Mouse (Mus musculus) G1E (cell line): ENCODE measurements at regions not wholly inside any gene's neighbourhood (a gene's known extent, or its start where the extent isn't known, plus 50 kb on each side); places are given as distances from the start of the nearest gene placed in this dataset.

Experiments used
- ATAC-seq: 2 replicates; pipeline ENCODE4 v1.8.0; 2016; ENCODE audit warnings: mild to moderate bottlenecking; ENCODE audit not compliant: insufficient number of reproducible peaks, poor library complexity, low FRiP score, severe bottlenecking; ENCODE audit errors: extremely low read depth
- DNase-seq: peaks from one replicate; pipeline ENCODE4 v3.0.0; 2012; ENCODE audit warnings: low spot score
- H3K27me3 ChIP-seq: 2 replicates; pipeline ENCODE4 v1.6.1; 2012; ENCODE audit warnings: mild to moderate bottlenecking, low read length, inconsistent platforms; ENCODE audit not compliant: insufficient read depth
- H3K36me3 ChIP-seq: replicated peaks from 2 replicates; pipeline ENCODE3; 2012; ENCODE audit warnings: mild to moderate bottlenecking, inconsistent platforms
- H3K4me1 ChIP-seq: 2 replicates; pipeline ENCODE4 v1.6.1; 2012; ENCODE audit warnings: low read depth, low read length, inconsistent platforms, mixed read lengths; ENCODE audit not compliant: insufficient read depth
- H3K4me3 ChIP-seq: 2 replicates; pipeline ENCODE4 v1.5.1; 2012; ENCODE audit warnings: low read depth, mild to moderate bottlenecking, inconsistent platforms, low read length, moderate library complexity, mixed read lengths
- H3K9me3 ChIP-seq: replicated peaks from 2 replicates; pipeline ENCODE4 v1.6.1; 2012; ENCODE audit warnings: inconsistent platforms
- CTCF ChIP-seq: IDR thresholded peaks from 2 replicates; pipeline ENCODE4 v1.5.1; 2012; ENCODE audit warnings: low read depth, low read length, inconsistent platforms, mixed read lengths
- GATA1 ChIP-seq: IDR thresholded peaks from 2 replicates; pipeline ENCODE4 v1.6.1; 2012; ENCODE audit warnings: borderline replicate concordance, low read length, inconsistent platforms, mixed read lengths
- GATA2 ChIP-seq: IDR thresholded peaks from 2 replicates; pipeline ENCODE4 v1.6.1; 2012; ENCODE audit warnings: low read depth, low read length, inconsistent platforms, borderline replicate concordance
- POLR2AphosphoS5 ChIP-seq: IDR thresholded peaks from 2 replicates; pipeline ENCODE4 v1.6.1; 2012; ENCODE audit warnings: low read depth, low read length, inconsistent platforms; ENCODE audit not compliant: insufficient replicate concordance
- TAL1 ChIP-seq: conservative IDR thresholded peaks from 2 replicates; pipeline ENCODE4 v1.6.1; 2012; ENCODE audit warnings: low read depth, low read length, inconsistent platforms, mixed read lengths

- DNase-seq (no peak), ATAC-seq (no peak)
- TF ChIP-seq TAL1 = no peak
- no peak for TF ChIP-seq CTCF
- TF ChIP-seq GATA2 = no peak
- no peak for TF ChIP-seq POLR2AphosphoS5
- no peak for TF ChIP-seq GATA1
- Histone ChIP-seq H3K27me3 (no peaks in the 10 kb centered on the region), H3K4me1 (no peaks in the 10 kb centered on the region), H3K36me3 (no peaks in the 10 kb centered on the region), H3K4me3 (no peak overlapping the region), H3K9me3 (no peaks in the 10 kb centered on the region)
Measured at GRCm38 (mm10) chr9:27691616-27692015, 99.0 kb upstream of the Opcml start.

GRCm38 (mm10) chr9:27692751-27693150 is 97.8 kb upstream of the Opcml start:
- Histone ChIP-seq H3K27me3 (no peaks in the 10 kb centered on the region), H3K4me3 (no peak overlapping the region), H3K9me3 (no peaks in the 10 kb centered on the region), H3K36me3 (no peaks in the 10 kb centered on the region), H3K4me1 (no peaks in the 10 kb centered on the region)
- DNase-seq (no peak), ATAC-seq (no peak)
- TF ChIP-seq CTCF (no peak), POLR2AphosphoS5 (no peak), TAL1 (no peak), GATA1 (no peak), GATA2 (no peak)

GRCm38 (mm10) chr9:27694805-27695593 is 95.6 kb upstream of the Opcml start:
- Histone ChIP-seq H3K4me3 (no peak overlapping the region), H3K36me3 (no peaks in the 10 kb centered on the region), H3K9me3 (no peaks in the 10 kb centered on the region), H3K27me3 (no peaks in the 10 kb centered on the region), H3K4me1 (no peaks in the 10 kb centered on the region)
- ATAC-seq (no peak), DNase-seq (no peak)
- TF ChIP-seq GATA1 (no peak), TAL1 (no peak), POLR2AphosphoS5 (no peak), GATA2 (no peak), CTCF (no peak)

GRCm38 (mm10) chr9:27701559-27701958 is 89.0 kb upstream of the Opcml start:
- no peaks in the 10 kb centered on the region for H3K36me3 ChIP-seq
- no peaks in the 10 kb centered on the region for H3K4me1 ChIP-seq
- no peaks in the 10 kb centered on the region for H3K9me3 ChIP-seq
- H3K27me3 ChIP-seq = no peaks in the 10 kb centered on the region
- no peak for DNase-seq
- H3K4me3 ChIP-seq = no peak overlapping the region
- no peak for ATAC-seq
- no peak for TF ChIP-seq GATA1
- no peak for TF ChIP-seq CTCF
- no peak for TF ChIP-seq GATA2
- TF ChIP-seq POLR2AphosphoS5 = no peak
- TF ChIP-seq TAL1 = no peak

- H3K9me3 ChIP-seq = no peaks in the 10 kb centered on the region
- no peaks in the 10 kb centered on the region for H3K4me1 ChIP-seq
- TF ChIP-seq POLR2AphosphoS5 (no peak), GATA2 (no peak), TAL1 (no peak), GATA1 (no peak), CTCF (no peak)
- no peaks in the 10 kb centered on the region for H3K36me3 ChIP-seq
- H3K4me3 ChIP-seq = no peak overlapping the region
- no peak for DNase-seq
- H3K27me3 ChIP-seq = no peaks in the 10 kb centered on the region
- no peak for ATAC-seq
Measured at GRCm38 (mm10) chr9:27702140-27702539, 88.4 kb upstream of the Opcml start.

GRCm38 (mm10) chr9:27704001-27704400 is 86.6 kb upstream of the Opcml start:
- no peaks in the 10 kb centered on the region for H3K27me3 ChIP-seq
- H3K4me3 ChIP-seq = no peak overlapping the region
- ATAC-seq (no peak), DNase-seq (no peak)
- no peak for TF ChIP-seq POLR2AphosphoS5
- no peak for TF ChIP-seq GATA2
- no peak for TF ChIP-seq GATA1
- TF ChIP-seq TAL1 = no peak
- no peak for TF ChIP-seq CTCF
- no peaks in the 10 kb centered on the region for H3K36me3 ChIP-seq
- no peaks in the 10 kb centered on the region for H3K4me1 ChIP-seq
- H3K9me3 ChIP-seq = no peaks in the 10 kb centered on the region
